Mouse (Mus musculus) frontal cortex, postnatal 36 days (tissue): ENCODE measurements at regions not wholly inside any gene's neighbourhood (a gene's known extent, or its start where the extent isn't known, plus 50 kb on each side); places are given as distances from the start of the nearest gene placed in this dataset.

Experiments used
- DNase-seq, 2 experiments: peaks; one replicate each; pipeline ENCODE4 v3.0.0; 2022; ENCODE audit warnings: low spot score in 2 of 2

DNA sequence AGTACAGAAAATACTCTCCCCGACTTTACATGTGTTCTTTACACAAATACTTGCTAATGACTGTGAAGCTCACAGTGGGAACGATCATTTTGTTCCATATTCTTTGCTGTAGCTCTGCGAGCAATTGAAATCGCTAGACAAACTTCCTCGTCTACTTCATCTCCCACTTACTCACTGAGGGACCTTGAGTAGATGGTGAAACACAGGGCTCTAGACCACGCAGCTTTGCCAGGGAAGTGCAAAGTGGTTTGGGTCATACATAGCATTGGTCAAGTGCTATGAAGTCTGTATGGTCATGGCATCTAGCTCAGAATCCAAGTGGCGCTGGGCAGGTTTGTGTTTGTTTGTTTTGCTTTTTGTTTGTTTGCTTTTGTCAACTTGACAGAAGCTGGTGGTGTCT, 1174.0 kb upstream of the A1bg start:
- DNase-seq = no peak

GRCm38 (mm10) chr15:62095198-62095597, 1172.4 kb upstream of the A1bg start:
- no peak for DNase-seq

DNA sequence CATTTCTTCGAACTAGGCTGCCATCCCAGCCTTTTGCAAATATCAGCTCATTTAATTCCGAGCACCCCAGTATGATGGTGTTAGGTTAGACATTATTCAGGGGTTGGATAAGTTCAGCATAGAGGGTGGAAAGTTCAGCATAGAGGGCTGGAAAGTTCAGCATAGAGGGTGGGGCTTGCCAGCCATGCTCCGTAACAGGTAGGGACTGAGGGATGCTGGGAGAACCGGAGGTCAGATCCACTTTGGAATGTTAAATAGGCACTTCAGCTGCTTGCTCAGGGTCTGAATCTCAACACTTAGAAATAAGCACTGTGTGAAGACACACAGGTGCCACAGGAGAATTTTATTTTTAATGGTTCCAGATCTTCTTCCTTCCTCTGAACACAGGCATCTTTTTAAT, 1170.9 kb upstream of the A1bg start:
- DNase-seq = no peak

GRCm38 (mm10) chr15:62092671-62093185, 1169.9 kb upstream of the A1bg start:
- DNase-seq = no peak

DNA sequence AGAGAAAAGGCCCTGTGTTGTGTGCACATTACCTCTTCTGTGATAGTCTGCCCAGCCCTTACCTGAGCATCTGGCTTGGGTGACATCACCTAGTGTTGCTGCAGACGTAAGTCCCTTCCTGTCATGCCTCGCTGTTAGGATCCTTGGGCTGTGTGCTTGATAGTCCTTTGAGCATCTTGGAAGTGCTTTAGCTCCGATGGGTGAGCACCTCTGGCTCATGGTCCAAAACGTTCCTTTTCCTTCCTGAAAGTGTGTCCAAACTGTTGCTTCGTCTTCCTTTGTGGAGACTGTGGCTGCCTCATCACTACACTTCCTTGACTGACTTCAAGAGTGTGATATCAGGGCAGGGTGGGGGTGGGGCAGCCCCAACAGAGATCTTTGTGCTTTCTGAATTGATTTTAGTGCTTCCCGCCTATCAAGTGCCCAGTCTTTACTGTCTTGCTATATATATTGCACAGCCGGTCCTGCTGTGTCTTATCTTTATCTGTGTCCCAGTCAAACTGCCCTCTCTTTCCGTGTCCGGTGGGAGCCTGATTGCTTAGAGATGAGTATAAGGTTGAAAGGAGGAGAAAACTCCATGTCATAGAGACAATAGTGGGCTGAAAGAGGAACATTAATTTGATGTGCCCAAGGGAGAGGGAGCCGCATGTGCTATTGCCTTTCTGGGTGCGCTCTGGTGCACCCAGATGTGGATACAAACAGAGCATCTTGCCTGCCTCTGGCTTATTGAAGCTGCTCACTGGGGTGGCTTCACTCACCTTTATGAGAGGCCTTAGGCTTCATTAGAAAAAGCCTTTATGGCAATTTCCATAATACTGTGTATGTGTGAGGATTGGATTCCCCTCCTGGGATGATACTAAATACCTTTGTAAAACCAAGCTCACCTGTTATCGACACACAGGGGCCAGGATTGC, 1169.2 kb upstream of the A1bg start:
- no peak for DNase-seq

- no peak for DNase-seq
Measured at GRCm38 (mm10) chr15:62091144-62091543, 1168.3 kb upstream of the A1bg start.

DNA sequence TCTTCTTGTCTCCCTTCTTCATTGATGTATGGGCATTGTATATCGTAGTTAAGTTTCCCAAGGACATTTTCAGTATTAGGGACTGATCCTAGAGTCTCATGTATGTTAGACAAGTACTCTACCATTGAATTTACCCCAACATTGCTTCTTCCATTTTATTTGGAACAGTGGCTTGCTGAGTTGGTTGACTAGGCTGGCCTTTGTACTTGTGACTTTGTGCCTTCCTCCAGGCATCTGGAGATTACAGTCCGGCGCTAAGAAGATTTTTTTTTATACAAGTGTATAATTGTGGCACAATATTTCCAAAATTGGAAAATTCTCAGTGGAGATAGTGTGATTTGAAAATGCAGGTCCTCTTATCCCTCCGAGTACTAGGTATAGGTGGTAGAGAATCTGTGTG, 1165.5 kb upstream of the A1bg start:
- no peak for DNase-seq

GRCm38 (mm10) chr15:62087755-62088154, 1164.9 kb upstream of the A1bg start:
- DNase-seq = no peak

DNA sequence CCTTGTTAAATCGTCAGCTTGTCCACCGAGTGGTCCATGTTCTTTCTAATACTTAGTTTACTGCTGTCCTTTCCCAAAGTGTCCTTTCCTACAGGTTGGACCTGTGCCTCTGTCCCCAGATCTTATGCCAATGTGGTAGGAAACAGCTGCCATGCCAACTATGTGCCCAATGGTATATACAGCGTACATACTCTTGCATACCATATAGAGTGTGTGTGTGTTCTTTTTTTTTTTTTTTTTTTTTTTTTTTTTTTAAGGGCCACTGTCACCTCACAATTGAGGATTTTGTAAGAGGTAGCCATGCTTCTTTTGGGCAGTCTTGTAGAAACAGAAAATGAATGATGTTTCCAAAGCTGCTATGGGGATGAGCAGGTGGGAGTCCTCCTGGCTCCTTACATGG, 1163.2 kb upstream of the A1bg start:
- DNase-seq = no peak

DNA sequence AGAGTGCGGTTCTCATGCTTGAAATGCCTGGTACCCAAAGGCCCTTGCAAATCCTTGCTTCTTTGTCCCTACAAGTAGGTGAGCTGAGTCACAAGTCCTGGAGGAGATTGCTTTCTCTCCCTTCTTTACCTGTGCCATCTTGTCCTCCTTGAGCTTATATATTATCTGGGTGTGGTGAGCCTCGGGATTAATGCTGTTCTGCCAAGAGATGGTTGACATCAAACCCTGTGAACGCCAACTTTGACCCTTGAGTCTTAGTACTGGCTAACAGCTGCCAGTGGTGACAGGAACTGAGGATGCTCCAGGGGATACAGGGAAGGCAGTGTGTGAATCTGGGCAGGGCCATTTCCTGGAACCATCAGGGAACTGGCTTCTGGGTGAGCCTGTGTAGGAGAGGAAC, 1160.5 kb upstream of the A1bg start:
- DNase-seq = no peak

GRCm38 (mm10) chr15:62082539-62082938, 1159.7 kb upstream of the A1bg start:
- no peak for DNase-seq

DNA sequence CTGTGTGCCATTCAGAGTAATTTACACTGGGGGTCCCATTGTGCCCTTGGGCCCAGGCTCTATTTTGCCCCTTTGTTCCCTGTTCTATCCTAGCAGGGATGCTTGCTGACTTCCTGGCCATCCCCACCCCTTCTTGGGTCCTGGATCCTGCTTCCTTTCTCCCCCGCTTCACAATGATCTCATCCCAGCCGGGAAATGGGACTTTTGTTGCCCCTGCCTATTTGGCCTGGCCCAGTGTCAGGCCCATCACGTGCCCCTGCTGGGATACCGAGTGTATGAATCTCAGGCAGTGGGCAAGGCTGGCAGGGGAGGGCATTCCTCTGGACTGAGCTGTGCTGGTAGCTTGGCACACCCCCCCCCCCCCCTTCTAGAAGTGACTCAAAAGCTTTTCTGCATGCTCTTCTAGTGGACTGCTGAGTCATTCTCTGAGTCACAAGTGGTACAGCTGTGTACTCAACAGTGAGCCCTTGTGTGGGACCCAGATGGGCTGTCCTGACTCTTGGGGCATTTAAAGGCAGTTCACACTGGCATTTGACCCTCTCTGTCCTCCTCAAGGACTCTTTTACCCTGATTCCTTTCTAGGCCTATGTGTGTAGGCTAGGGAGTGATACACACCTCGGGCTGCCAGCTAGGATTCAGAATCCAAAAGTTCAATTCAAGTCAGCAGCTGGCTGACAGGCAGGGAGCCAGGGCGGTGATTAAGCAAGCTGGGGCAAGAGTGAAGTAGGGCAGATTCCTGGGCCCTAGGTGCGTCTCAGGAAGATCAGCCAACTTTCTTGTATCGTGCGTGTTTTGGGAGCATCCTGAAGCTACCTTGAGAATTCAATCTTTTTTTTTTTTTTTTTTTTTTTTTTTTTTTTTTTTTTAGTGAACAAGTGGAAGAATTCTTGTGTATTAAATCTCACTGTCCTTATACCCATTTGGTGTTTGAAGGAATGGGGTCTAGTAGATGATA, 1156.6 kb upstream of the A1bg start:
- peak; percentile 53 to 54 for DNase-seq

DNA sequence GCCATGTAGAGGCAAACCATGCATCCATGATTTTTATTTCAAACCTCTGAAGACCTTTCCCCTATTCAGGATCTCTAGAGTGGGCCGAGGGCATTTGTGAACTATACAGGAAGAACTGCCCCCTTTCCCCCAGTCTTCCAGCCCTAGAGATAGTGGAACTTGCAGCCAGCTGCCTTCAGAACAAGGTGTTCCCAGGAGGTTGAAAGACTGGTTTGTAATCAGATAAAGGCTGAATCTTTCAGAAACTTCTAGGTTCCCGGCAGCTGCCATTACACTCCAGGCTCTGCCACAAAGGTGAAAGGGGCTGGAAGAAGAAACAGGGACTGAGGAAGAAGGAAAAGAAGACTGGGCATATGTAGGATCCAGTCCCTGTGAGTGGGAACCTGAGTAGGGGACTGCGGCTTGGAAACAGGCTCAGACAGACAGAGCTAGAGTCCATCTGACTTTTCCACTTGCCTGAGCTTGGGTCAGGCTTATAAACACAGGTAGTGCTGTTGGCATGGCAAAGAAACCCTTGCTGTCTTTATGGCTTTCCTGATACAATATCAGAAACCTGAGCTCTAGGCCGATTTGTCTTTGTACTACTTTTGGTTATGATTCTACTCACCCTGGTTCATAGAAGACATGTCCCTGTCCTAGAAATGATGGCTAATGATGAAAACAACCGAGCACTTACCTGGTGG, 1153.9 kb upstream of the A1bg start:
- DNase-seq = no peak

DNA sequence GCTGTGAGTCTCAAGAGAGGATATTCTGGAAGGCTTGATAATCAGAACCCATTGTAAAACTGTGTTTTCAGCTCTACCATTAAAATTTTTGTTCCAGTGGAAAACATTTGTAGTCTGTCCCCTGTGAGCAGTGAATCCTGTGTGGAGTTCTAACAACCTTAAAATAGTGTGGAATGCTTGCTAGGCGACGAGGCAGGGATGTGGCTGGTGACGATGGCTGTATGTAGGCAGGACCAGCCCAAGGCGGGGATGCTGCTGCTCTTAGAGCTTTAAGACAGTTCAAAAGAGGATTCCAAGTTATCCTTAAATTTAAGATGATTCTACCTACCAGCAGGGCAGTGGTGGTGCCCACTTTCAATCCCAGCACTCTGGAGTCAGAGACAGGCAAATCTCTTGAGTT, 1151.9 kb upstream of the A1bg start:
- DNase-seq = peak; percentile 31 to 40

DNA sequence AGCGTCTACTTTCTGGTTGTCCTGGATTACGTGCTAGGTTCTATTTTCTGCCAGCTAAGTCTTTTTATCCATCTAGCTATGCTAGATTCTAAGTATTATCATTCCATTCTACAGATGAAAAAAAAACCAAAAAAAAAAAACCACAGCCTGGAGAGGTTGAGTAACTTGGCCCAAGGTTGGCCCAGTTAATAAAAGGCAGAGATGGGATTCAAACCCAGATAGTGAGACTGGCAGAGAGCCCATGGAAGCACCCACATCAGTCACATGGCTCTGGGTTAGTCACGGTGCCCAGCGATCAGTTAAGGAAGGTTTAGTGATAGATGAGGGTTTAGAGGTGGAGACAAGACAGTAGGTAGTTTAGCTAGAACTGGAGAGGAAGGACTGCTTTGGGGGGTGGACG, 1150.8 kb upstream of the A1bg start:
- no peak for DNase-seq

GRCm38 (mm10) chr15:62071311-62071710, 1148.5 kb upstream of the A1bg start:
- DNase-seq = no peak

DNA sequence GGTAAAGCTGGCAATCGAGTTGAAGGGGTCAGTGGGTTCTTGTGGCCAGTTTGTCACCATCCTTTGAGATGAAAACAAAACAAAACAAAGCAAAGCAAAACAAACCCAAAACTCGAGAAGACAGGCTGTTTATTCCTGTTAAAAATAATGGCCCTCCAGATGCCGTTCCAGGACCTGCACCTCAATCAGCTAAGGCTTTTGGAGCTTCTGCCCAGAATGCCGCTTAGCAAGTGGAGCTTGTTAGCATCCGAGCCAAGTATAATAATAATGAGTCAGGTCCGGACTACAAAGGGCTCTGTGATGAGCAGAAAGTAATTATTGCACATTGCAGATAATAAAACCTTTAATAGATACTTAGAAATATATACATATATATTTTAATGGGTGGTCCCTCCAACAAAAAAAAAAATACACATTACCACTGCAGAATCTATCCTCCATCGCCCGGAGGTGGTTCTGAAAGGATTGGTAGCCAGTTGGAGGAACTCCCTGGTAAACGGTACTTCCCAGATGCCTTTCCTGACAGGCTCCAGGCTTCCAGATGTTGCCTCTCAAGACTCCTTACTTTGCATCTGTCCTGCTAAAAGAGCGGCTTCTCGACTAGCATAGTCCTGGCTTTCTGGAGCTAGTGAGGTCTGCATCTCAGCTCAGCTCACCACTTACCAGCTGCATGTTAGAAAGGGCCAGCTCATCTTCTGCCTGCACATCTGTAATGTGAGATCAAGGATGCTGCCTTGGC, 1145.8 kb upstream of the A1bg start:
- DNase-seq = no peak

DNA sequence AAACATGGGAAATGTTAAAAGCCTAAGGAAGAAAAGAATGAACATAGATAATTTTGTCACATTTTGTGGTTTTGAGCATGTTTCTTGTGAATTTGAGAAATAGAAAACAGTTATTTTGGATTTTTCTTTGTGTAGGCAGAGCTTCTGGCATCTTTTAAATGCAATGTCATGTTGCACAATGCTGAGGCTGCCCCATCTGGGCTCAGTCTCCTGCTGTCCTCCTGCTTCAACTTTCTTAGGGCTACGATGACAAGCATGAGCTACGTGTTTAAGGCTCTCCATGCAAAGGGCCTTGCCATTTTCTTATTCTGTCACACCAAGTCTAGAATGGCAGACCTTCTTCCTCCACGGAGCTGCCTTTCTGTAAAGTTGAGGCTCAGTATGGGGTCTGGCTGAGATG, 1141.6 kb upstream of the A1bg start:
- DNase-seq = no peak

- DNase-seq = no peak
Measured at GRCm38 (mm10) chr15:62057449-62057848, 1134.6 kb upstream of the A1bg start.

- DNase-seq = no peak
Measured at GRCm38 (mm10) chr15:62056889-62057288, 1134.1 kb upstream of the A1bg start.

GRCm38 (mm10) chr15:62056401-62056800, 1133.6 kb upstream of the A1bg start:
- DNase-seq = no peak
